Mouse (Mus musculus) hindbrain, postnatal 0 days (tissue): ENCODE data around the gene Gm15517. TPM values are rescaled to one million over a fixed set of nuclear protein-coding genes. Genes with fewer than 3 reads are reported as not detected.

Experiments
- ATAC-seq: fragments of 200-750 bp; cut with Nextera tagmentation; 2 replicates; pipeline ENCODE4 v1.8.0; 2017; ENCODE audit warnings: mild to moderate bottlenecking, moderate TSS enrichment, moderate library complexity
- DNase-seq: peaks from one replicate; pipeline ENCODE4 v3.0.0-alpha.2; 2015; ENCODE audit warnings: low spot score
- H3K27ac ChIP-seq: fragments of 300-500 bp; sonication (generic); 2 replicates; pipeline ENCODE4 v1.5.1; 2014; ENCODE audit warnings: mild to moderate bottlenecking
- H3K27me3 ChIP-seq: fragments of 300-500 bp; sonication (generic); 2 replicates; pipeline ENCODE4 v1.6.1; 2014; ENCODE audit warnings: low read length, mixed read lengths; ENCODE audit not compliant: insufficient read depth
- H3K36me3 ChIP-seq: fragments of 300-500 bp; sonication (generic); 2 replicates; pipeline ENCODE4 v1.6.1; 2014; ENCODE audit warnings: low read length, mixed read lengths; ENCODE audit not compliant: insufficient read depth
- H3K4me1 ChIP-seq: fragments of 300-500 bp; sonication (generic); 2 replicates; pipeline ENCODE4 v1.6.1; 2014; ENCODE audit warnings: antibody characterized with exemption, low read length, mixed read lengths; ENCODE audit not compliant: insufficient read depth
- H3K4me2 ChIP-seq: fragments of 300-500 bp; sonication (generic); 2 replicates; pipeline ENCODE4 v1.6.1; 2014; ENCODE audit warnings: low read depth, mild to moderate bottlenecking, low read length, moderate library complexity, mixed read lengths
- H3K4me3 ChIP-seq: fragments of 300-500 bp; sonication (generic); 2 replicates; pipeline ENCODE4 v1.5.1; 2014; ENCODE audit warnings: low read length
- H3K9ac ChIP-seq: fragments of 300-500 bp; sonication (generic); replicated peaks from 2 replicates; pipeline ENCODE4 v1.6.1; 2014; ENCODE audit warnings: mild to moderate bottlenecking, low read length, moderate library complexity, mixed read lengths
- H3K9me3 ChIP-seq: fragments of 300-500 bp; sonication (generic); 2 replicates; pipeline ENCODE4 v1.6.1; 2016; ENCODE audit warnings: low read length, mixed read lengths
- CTCF ChIP-seq: IDR thresholded peaks from 2 replicates; pipeline ENCODE4 v1.5.1; 2016; ENCODE audit warnings: antibody characterized with exemption, control low read depth, low read depth
- WGBS: fragments of 180-500 bp; shearing (Covaris S2); extraction: QIAGEN DNeasy Blood & Tissue Kit; methylation state at CpG from one replicate; pipeline ENCODE4 v1.1.7; 2014; 5-methylcytosine and 5-hydroxymethylcytosine counted together
- polyA plus RNA-seq: library from polyadenylated mRNA; unstranded; fragments of >200 nt; fragmentation: Nextera tagmentation; extraction: Ambion mirVana; gene quantifications from 2 replicates; pipeline ENCODE4 v1.2.1, GENCODE M21; 2015
- total RNA-seq: library from RNA; depleted of rRNA; stranded (reverse); fragments of >200 nt; gene quantifications from 2 replicates; pipeline ENCODE4 v1.2.3, GENCODE M21; 2014

Gene Gm15517
- total and polyA plus RNA-seq, 2 experiments from 2014 or later = not detected

- ATAC-seq (peak; percentile 88), DNase-seq (peak; percentile 98)
- H3K9me3 ChIP-seq = no peaks in the 10 kb centered on the region
- H3K4me2 ChIP-seq = peak overlapping the region; percentile 77
- H3K4me1 ChIP-seq = no peaks in the 10 kb centered on the region
- H3K27me3 ChIP-seq = no peaks in the 10 kb centered on the region
- H3K9ac ChIP-seq = peak overlapping the region; percentile 48; the same call in 1 of the 2 replicates
- peak; percentile 97 for TF ChIP-seq CTCF
- H3K36me3 ChIP-seq = no peaks in the 10 kb centered on the region
- peak overlapping the region; percentile 37 for H3K4me3 ChIP-seq
- H3K27ac ChIP-seq = peak overlapping the region; percentile 32; the same call in 1 of the 2 replicates
- WGBS = under 1% methylated on average over 34 of the region's 34 CpGs
Observed at GRCm38 (mm10) chr7:44262791-44263643, 1.8 kb downstream of the Gm15517 start.

- DNase-seq (no peak), ATAC-seq (no peak)
- no peaks in the 10 kb centered on the region for H3K4me1 ChIP-seq
- no peaks in the 10 kb centered on the region for H3K36me3 ChIP-seq
- WGBS = 85% methylated on average over 11 of the region's 11 CpGs
- no peak for TF ChIP-seq CTCF
- no peak overlapping the region for H3K9ac ChIP-seq
- no peak overlapping the region for H3K4me3 ChIP-seq
- no peaks in the 10 kb centered on the region for H3K9me3 ChIP-seq
- H3K27me3 ChIP-seq = no peaks in the 10 kb centered on the region
- H3K27ac ChIP-seq = no peak overlapping the region
- no peak overlapping the region for H3K4me2 ChIP-seq
Observed at GRCm38 (mm10) chr7:44268117-44268516, 6.9 kb downstream of the Gm15517 start.

DNA sequence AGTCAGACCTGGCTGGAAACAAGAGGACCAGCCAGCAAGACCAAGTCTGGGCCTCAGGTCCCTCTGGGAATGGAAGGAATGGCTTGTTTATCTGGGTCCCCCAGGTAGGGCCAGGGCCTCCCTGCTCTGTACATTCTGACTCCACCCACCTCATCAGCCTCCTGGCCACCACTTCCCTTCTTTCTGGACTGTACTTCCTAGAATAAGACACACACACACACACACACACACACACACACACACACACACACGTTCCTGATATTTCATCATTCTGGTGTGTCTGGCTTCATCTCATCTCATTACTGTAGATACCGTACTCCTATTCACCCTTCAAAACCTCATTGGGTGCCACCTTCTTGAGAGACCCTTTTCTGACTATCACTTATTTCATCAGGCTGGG, 8.2 kb downstream of the Gm15517 start:
- H3K4me1 ChIP-seq = no peaks in the 10 kb centered on the region
- H3K9me3 ChIP-seq = no peaks in the 10 kb centered on the region
- no peak overlapping the region for H3K9ac ChIP-seq
- no peaks in the 10 kb centered on the region for H3K36me3 ChIP-seq
- H3K27ac ChIP-seq = no peak overlapping the region
- no peak for DNase-seq
- H3K4me2 ChIP-seq = no peak overlapping the region
- H3K4me3 ChIP-seq = no peak overlapping the region
- no peak for TF ChIP-seq CTCF
- no peak for ATAC-seq
- no peaks in the 10 kb centered on the region for H3K27me3 ChIP-seq
- 91% methylated on average over 2 of the region's 2 CpGs for WGBS

DNA sequence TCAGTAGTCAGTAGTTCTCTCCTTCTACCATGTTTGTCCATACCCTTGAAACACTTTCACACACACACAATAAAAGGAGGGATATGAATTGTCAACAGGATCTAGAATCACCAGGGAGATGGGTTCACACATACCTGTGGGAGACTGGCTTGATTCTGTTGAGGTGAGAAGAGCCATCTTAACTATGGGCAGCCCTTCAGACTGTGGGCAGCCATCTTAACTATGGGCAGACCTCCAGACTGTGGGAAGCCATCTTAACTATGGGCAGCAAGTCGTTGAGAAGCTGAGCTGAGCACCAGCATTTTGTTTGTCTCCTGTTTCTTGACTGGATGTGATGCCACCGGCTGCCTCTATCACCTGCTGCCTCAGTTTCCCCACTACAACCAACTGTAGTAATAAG, 10.1 kb downstream of the Gm15517 start:
- Histone ChIP-seq H3K36me3 (no peaks in the 10 kb centered on the region), H3K27ac (no peak overlapping the region), H3K4me2 (no peak overlapping the region), H3K9me3 (no peaks in the 10 kb centered on the region), H3K27me3 (no peaks in the 10 kb centered on the region), H3K4me1 (no peaks in the 10 kb centered on the region), H3K9ac (no peak overlapping the region), H3K4me3 (no peak overlapping the region)
- peak; percentile 74 for DNase-seq
- ATAC-seq = peak; percentile 64
- WGBS = 66% methylated on average over 2 of the region's 2 CpGs
- TF ChIP-seq CTCF = no peak

GRCm38 (mm10) chr7:44272546-44272945, 11.3 kb downstream of the Gm15517 start:
- ATAC-seq (no peak), DNase-seq (no peak)
- no peak for TF ChIP-seq CTCF
- no peak overlapping the region for H3K4me3 ChIP-seq
- no peaks in the 10 kb centered on the region for H3K4me1 ChIP-seq
- H3K27me3 ChIP-seq = no peaks in the 10 kb centered on the region
- H3K27ac ChIP-seq = no peak overlapping the region
- no peak overlapping the region for H3K9ac ChIP-seq
- 87% methylated on average over 7 of the region's 7 CpGs for whole genome bisulfite sequencing
- H3K9me3 ChIP-seq = no peaks in the 10 kb centered on the region
- no peak overlapping the region for H3K4me2 ChIP-seq
- H3K36me3 ChIP-seq = no peaks in the 10 kb centered on the region

GRCm38 (mm10) chr7:44273446-44273845, 12.2 kb downstream of the Gm15517 start:
- no peaks in the 10 kb centered on the region for H3K27me3 ChIP-seq
- H3K27ac ChIP-seq = no peak overlapping the region
- no peak for DNase-seq
- H3K4me3 ChIP-seq = no peak overlapping the region
- H3K9ac ChIP-seq = no peak overlapping the region
- no peak overlapping the region for H3K4me2 ChIP-seq
- whole genome bisulfite sequencing = 50% methylated on average over 7 of the region's 7 CpGs
- H3K4me1 ChIP-seq = no peaks in the 10 kb centered on the region
- 0 out of 2 replicates have a peak, but pooled peaks cover 2% of the 10 kb centered on the region for H3K9me3 ChIP-seq
- no peak for TF ChIP-seq CTCF
- H3K36me3 ChIP-seq = no peaks in the 10 kb centered on the region
- no peak for ATAC-seq

DNA sequence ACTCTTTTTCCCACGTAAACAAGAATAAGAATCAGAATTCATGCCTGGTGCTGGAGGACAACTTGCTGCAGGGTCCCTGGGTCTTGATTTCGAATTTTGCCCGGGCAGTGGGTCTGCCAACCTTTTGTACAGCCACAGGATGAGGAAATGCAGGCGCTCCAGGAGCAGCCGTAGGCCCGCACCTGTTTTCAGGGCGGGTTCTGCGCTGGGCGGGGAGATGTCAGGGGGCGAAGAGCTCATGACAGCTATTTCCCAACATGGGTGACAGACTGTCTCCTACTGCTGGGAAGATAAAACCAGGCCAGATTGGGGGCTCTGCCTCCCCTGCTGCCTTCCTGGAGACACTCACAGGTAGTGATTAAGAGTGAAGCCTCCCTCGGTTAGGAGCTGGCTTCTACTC, 12.8 kb downstream of the Gm15517 start:
- Histone ChIP-seq H3K27me3 (no peaks in the 10 kb centered on the region), H3K27ac (no peak overlapping the region), H3K9ac (no peak overlapping the region), H3K4me3 (no peak overlapping the region), H3K4me1 (no peaks in the 10 kb centered on the region), H3K36me3 (no peaks in the 10 kb centered on the region), H3K4me2 (no peak overlapping the region), H3K9me3 (0 out of 2 replicates have a peak, but pooled peaks cover 2% of the 10 kb centered on the region)
- DNase-seq = no peak
- WGBS = 47% methylated on average over 11 of the region's 11 CpGs
- ATAC-seq = no peak
- no peak for TF ChIP-seq CTCF
